Mouse (Mus musculus) myocyte (in vitro differentiated cells): ENCODE results near the gene Szrd1.

Experiments
- CEBPB ChIP-seq: IDR thresholded peaks from 2 replicates; pipeline ENCODE4 v1.6.1; 2011; ENCODE audit warnings: mild to moderate bottlenecking, moderate library complexity; ENCODE audit not compliant: poor library complexity, insufficient read depth, severe bottlenecking
- E2F4 ChIP-seq: IDR thresholded peaks from one replicate; pipeline ENCODE4 v1.6.1; 2011; ENCODE audit warnings: mild to moderate bottlenecking, control low read depth, moderate library complexity; ENCODE audit not compliant: insufficient read depth
- MAX ChIP-seq: IDR thresholded peaks from one replicate; pipeline ENCODE4 v1.6.1; 2011; ENCODE audit warnings: low read depth, mild to moderate bottlenecking, control low read depth
- MYOD1 ChIP-seq, 3 experiments: IDR thresholded peaks; one replicate each; pipeline ENCODE4 v1.6.1; 2011; ENCODE audit warnings: control low read depth in 2 of 3, low read depth in 2 of 3, mild to moderate bottlenecking in 2 of 3, moderate library complexity in 1 of 3; ENCODE audit not compliant: insufficient read length in 2 of 3, control insufficient read depth in 1 of 3
- MYOG ChIP-seq, 3 experiments: IDR thresholded peaks; one replicate each; pipeline ENCODE4 v1.6.1; 2011; ENCODE audit warnings: control low read depth in 2 of 3, low read depth in 2 of 3, mild to moderate bottlenecking in 2 of 3; ENCODE audit not compliant: insufficient read length in 2 of 3, control insufficient read depth in 1 of 3, insufficient read depth in 1 of 3
- POLR2A ChIP-seq: IDR thresholded peaks from one replicate; pipeline ENCODE4 v1.6.1; 2011; ENCODE audit warnings: low read depth, mild to moderate bottlenecking, control low read depth, moderate library complexity; ENCODE audit not compliant: insufficient read length
- POLR2AphosphoS2 ChIP-seq: IDR thresholded peaks from one replicate; pipeline ENCODE4 v1.6.1; 2011; ENCODE audit warnings: low read depth, control low read depth; ENCODE audit not compliant: insufficient read length
- REST ChIP-seq: IDR thresholded peaks from one replicate; pipeline ENCODE4 v1.6.1; 2011; ENCODE audit warnings: mild to moderate bottlenecking, control low read depth, moderate library complexity; ENCODE audit not compliant: insufficient read depth, insufficient read length
- SRF ChIP-seq: IDR thresholded peaks from one replicate; pipeline ENCODE4 v1.6.1; 2011; ENCODE audit warnings: low read depth; ENCODE audit not compliant: control insufficient read depth, insufficient read length
- TCF12 ChIP-seq: IDR thresholded peaks from one replicate; pipeline ENCODE4 v1.6.1; 2011; ENCODE audit warnings: mild to moderate bottlenecking, control low read depth; ENCODE audit not compliant: poor library complexity, insufficient read depth, severe bottlenecking
- TCF3 ChIP-seq: IDR thresholded peaks from one replicate; pipeline ENCODE4 v1.6.1; 2011; ENCODE audit warnings: low read depth, control low read depth; ENCODE audit not compliant: insufficient read length
- USF1 ChIP-seq: IDR thresholded peaks from one replicate; pipeline ENCODE4 v1.6.1; 2011; ENCODE audit warnings: low read depth, mild to moderate bottlenecking, control low read depth, moderate library complexity

DNA sequence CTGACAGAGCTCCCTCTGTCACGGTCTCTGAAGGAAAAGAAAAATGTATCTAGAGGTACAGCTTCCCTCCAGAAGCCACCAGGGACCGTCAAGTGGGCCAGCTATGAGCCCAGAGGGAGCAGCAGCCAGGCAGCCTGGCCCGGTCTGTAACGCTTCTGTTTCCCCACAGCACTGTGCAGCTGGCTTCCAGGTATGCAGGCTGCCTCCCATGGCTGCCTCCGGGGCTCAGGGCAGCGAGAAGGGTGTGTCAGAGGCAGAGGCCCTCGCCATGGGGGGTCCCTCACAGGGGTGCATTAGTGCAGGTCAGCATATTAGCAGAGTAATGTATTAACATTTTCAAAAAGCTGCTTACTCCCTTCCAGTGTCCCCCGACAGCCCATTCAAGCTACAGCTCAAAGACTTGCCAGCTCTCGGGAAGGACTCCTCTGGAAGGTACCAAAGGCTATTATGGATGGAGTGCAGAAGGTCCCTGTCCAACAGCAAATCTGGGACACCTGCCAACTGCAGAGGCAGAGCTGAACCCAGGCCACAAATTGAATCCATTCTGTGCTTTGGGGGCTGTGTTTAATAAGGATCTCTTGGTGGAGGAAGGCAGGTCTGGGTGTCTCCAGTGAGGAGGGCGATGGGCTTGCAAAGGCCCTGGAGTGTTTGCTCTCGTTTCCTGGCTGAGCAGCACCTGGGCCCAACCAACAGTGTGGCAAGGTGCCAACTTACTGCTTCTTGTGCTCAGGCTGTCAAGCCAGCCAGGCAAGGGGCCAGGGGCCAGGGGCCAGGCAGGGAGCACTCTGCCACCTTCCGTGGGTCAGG is 72.7 kb downstream of the Szrd1 start:
- TF ChIP-seq CEBPB, result no peak
- TF ChIP-seq MAX, result no peak
- TF ChIP-seq TCF3, result no peak
- no peak for TF ChIP-seq POLR2A
- no peak for TF ChIP-seq TCF12
- no peak for TF ChIP-seq MYOG (IDR thresholded peaks at IDR 0.05; ENCODE audit: control insufficient read depth in 1 of 3, insufficient read depth in 1 of 3, insufficient read length in 2 of 3, low read depth in 2 of 3)
- no peak for TF ChIP-seq MYOD1 (IDR thresholded peaks at IDR 0.05; ENCODE audit: control insufficient read depth in 1 of 3, insufficient read length in 2 of 3, low read depth in 2 of 3)
- TF ChIP-seq E2F4, result no peak
- TF ChIP-seq USF1, result no peak
- TF ChIP-seq POLR2AphosphoS2, result no peak
- no peak for TF ChIP-seq SRF
- no peak for TF ChIP-seq REST
